Mouse (Mus musculus) NIH3T3 (cell line): Measurements from ENCODE around the gene St6galnac4.
A peak's percentile ranks its signal among the peaks of the same experiment; 100 is the strongest.

ENCODE experiments used
- DNase-seq: peaks from one replicate; pipeline ENCODE4 v3.0.0-alpha.2; 2012; ENCODE audit warnings: low read depth

Gene St6galnac4

GRCm38 (mm10) chr2:32570698-32571494, 16.0 kb upstream of the St6galnac4 start, which contains the start of gene Dpm2:
Gene Dpm2 (plus strand): TSS chr2:32570858.
- peak; percentile 94 for DNase-seq

- DNase-seq: no peak
Observed at GRCm38 (mm10) chr2:32572196-32572595, 14.7 kb upstream of the St6galnac4 start.

- no peak for DNase-seq
Observed at GRCm38 (mm10) chr2:32574497-32574896, 12.4 kb upstream of the St6galnac4 start, which contains the start of gene Pip5kl1. Gene Pip5kl1 (plus strand): TSS chr2:32574797.

- peak; percentile 89 for DNase-seq
Observed at GRCm38 (mm10) chr2:32574901-32575585, 11.9 kb upstream of the St6galnac4 start.

- DNase-seq: no peak
Observed at GRCm38 (mm10) chr2:32575586-32576160, 11.2 kb upstream of the St6galnac4 start, which contains the start of gene 9430097D07Rik. Gene 9430097D07Rik (minus strand): TSS chr2:32575684.

- DNase-seq: no peak
Observed at GRCm38 (mm10) chr2:32576532-32576931, 10.4 kb upstream of the St6galnac4 start.

- no peak for DNase-seq
Observed at GRCm38 (mm10) chr2:32578146-32579046, 8.5 kb upstream of the St6galnac4 start.

- DNase-seq: peak; percentile 24
Observed at GRCm38 (mm10) chr2:32581450-32582095, 5.3 kb upstream of the St6galnac4 start.

- peak; percentile 90 for DNase-seq
Observed at GRCm38 (mm10) chr2:32582830-32583799, 3.8 kb upstream of the St6galnac4 start.

- no peak for DNase-seq
Observed at GRCm38 (mm10) chr2:32585149-32585714, 1.7 kb upstream of the St6galnac4 start.

GRCm38 (mm10) chr2:32587731-32588321, 931 bp downstream of the St6galnac4 start:
- DNase-seq: peak; percentile 48

- peak; percentile 50 for DNase-seq
Observed at GRCm38 (mm10) chr2:32589213-32589795, 2.4 kb downstream of the St6galnac4 start.

GRCm38 (mm10) chr2:32590224-32590623, 3.3 kb downstream of the St6galnac4 start:
- no peak for DNase-seq

- DNase-seq: no peak
Observed at GRCm38 (mm10) chr2:32591249-32591648, 4.4 kb downstream of the St6galnac4 start.

GRCm38 (mm10) chr2:32596725-32597124, 9.8 kb downstream of the St6galnac4 start:
- no peak for DNase-seq

GRCm38 (mm10) chr2:32597248-32597647, 10.4 kb downstream of the St6galnac4 start:
- DNase-seq: no peak

- DNase-seq: no peak
Observed at GRCm38 (mm10) chr2:32597699-32598098, 10.8 kb downstream of the St6galnac4 start.

- DNase-seq: no peak
Observed at GRCm38 (mm10) chr2:32598506-32598905, 11.6 kb downstream of the St6galnac4 start.

GRCm38 (mm10) chr2:32599409-32599808, 12.5 kb downstream of the St6galnac4 start, which contains the start of gene St6galnac6:
Gene St6galnac6 (plus strand): TSS chr2:32599709.
- DNase-seq: no peak
